Mouse (Mus musculus) c-Kit-positive CD71-positive TER-119-positive erythroid progenitor cells, embryonic 14.5 days (primary cell): ENCODE measurements around the gene Tm6sf1.

Experiments
- DNase-seq: peaks from one replicate; pipeline ENCODE4 v3.0.0-alpha.2; 2013; ENCODE audit warnings: low spot score

Tm6sf1 gene

DNA sequence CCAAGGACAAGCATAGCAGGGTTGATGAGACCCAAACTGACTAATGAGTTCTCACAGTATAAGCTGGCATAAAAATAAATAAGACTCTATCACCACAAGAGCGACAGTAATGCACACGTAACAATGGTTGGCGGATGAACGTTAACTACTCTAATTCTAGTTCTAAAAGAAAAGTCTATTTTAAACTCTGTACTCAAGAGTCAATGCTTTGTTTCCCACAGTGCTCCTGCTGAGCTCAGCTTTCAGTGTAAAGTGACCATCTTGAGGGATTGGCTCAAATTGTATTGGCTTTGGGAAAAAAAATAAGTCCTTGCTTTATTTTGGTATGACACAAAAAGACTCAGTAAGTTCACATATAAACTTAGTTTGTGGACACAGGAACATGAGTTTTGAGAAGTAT, 26.3 kb downstream of the Tm6sf1 start:
- no peak for DNase-seq

DNA sequence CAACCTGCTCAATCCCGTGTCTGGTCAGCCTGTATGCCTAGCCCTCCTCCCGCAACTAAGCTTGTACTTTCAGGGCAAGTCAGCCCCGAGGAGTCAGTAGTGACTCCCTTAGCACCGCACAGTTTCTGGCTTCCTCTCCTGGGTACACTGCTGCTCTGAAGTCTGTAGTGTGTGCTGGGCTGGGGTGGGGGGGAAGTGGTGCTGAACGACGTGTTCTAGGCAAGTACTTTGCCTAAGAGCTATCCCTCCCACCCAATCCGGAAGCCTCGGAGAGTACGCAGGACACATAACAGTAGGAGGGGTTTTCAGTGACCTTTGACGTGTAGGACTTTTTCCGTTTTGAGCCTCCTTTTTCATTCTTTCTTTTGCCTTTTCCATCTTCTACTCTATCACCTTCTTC, 40.6 kb downstream of the Tm6sf1 start:
- no peak for DNase-seq

DNA sequence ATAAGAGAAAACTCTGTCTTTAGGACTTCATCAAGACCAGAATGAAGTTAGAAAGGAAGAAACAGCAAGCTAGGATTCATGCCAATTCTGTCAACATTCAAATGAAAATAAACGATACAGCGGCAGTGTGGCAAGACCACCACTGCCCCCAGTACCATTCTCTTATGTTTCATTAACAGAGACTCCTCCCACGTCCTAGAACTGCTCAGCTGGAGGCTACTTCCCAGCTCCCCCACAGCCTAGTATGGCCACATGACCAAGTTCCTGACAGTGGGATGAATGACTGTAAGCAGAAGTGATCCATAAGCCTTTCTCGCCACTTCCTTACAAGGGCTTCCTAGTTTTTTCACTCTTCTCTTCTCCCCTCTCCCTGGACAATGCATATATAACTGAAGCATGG, 45.3 kb downstream of the Tm6sf1 start:
- no peak for DNase-seq

- no peak for DNase-seq
Observed at GRCm38 (mm10) chr7:81904926-81905325, 46.1 kb downstream of the Tm6sf1 start.

- DNase-seq, result no peak
Observed at GRCm38 (mm10) chr7:81918316-81918715, 59.5 kb downstream of the Tm6sf1 start.

DNA sequence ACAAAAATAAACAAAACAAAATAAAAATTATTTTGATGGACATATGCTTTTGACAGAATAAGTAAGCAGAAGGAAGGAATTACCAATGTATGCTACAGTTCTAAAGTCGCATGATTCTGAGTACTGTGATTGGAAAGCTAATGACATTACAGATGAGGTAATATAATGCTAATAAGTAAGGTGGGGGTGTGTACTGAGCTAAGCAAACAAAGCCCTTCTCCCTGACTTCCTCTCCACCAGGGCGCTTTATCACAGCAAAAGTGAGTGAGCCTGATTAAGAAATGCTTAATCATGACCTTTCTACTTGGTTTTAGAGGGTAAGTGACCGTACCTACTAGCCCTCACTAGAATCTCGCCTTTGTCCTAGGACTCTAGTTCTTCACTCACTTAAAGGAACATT, 61.5 kb downstream of the Tm6sf1 start:
- no peak for DNase-seq

GRCm38 (mm10) chr7:81921379-81921952, 62.7 kb downstream of the Tm6sf1 start:
- DNase-seq, result no peak

DNA sequence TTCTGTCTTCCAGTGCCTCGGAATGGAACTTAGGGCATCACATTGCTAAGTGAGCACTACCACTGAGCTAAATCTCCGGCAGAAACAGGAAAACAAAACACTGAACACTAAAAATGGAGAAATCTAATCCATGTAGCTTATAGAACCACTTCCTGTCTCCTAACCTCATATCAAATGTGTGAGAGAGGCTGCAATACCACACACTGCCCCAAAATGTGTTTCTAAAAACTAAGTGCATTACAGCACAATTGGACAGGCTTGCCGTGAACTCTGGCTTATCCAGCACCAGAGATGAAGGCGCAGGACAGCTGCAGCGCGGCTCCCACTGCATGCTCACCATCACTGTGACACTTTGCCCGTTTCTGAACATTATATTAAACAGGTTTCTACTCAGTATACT, 70.2 kb downstream of the Tm6sf1 start:
- DNase-seq, result no peak

GRCm38 (mm10) chr7:81932521-81933045, 73.8 kb downstream of the Tm6sf1 start:
- DNase-seq, result no peak

DNA sequence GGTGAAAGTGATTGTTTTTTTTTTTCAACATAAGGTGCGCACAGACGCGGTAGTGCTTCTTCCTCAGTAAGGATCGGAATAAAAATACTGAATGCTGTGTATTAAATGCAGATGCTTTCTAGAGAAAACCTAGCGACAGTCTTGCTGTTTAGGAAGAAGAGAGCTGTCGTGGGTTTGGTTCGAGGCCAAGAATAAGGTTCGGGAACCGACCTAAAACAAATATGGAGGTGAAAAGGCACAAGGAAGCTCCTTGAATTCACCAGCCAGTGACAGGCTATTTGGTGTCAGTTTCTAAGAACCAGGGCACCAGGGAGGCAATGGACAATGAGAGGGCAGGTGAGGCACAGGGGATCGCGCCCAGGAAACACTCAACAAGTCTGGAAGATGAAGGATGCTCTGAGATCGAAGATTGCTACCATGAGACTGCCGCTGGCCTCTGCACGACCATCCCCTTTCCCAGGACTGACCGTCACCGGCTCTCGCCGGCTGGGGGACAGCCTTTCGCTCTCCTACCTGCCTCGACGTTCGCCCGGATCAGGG, 74.3 kb downstream of the Tm6sf1 start:
- no peak for DNase-seq

GRCm38 (mm10) chr7:81933601-81934266, 74.9 kb downstream of the Tm6sf1 start:
- no peak for DNase-seq
